Mouse (Mus musculus) cerebellum, postnatal 14 days (tissue): Measurements from ENCODE around the gene Ldlr.
A peak's percentile ranks its signal among the peaks of the same experiment; 100 is the strongest.

Experiments
- DNase-seq, 2 experiments: peaks; one replicate each; pipeline ENCODE4 v3.0.0; 2021; ENCODE audit warnings: mixed read lengths in 2 of 2

Gene Ldlr

DNA sequence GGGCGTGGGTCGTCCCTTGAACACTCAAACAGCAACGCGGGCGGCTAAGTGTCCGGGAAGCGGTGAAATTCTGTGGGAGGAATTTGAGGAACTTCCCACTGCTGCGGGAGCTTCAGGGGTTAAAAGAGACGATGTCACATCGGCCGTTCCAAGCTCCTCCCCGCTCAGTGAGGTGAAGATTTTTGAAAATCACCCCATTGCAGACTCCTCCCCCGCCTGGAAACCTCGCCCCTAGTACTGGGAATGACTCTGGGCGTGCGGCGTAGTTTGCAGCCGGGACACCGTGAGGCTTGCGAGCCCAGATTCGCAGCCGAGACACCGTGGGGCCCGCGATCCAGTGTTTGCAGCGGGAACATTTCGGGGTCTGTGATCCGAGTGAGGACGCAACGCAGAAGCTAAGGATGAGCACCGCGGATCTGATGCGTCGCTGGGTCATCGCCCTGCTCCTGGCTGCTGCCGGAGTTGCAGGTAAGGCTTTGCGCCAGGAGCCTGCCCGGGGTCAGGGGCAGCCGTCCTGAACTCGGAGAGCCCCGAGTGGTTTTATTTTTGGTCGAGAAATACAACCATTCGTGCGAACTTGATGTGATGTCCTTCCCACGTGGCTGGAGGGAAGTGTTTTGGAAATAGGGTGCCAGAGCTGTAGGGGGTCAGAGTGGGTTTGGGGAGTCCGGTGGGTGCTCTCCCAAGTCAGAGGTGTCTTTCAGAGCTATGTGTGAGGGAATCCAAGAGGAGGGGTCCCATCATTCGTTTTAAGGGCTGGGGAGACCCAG, at the start of gene Ldlr:
Gene Ldlr (plus strand): TSS at position 107 of the 770 bp plus-strand sequence.
- peak; percentile 87 to 91 for DNase-seq

DNA sequence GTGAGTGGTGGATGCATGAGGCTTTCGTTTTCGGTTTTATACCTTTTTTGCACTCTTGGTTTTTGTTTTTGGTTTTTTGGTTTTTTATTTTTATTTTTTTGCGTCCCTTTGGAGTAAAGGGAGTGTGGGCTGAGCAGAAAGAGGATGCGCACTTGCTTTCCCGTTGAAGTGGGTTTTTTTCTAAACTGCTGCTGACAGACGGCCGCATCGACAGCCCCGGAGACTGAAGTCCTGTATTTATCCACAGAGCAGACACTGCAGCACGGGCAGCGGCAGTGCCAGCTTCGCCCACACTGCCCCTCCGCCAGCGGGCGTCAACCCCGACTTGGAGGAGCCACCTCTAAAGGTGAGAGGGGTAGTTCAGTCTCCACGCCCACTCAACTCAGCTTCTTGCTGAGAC, 45.6 kb upstream of the Ldlr start:
- DNase-seq: no peak

DNA sequence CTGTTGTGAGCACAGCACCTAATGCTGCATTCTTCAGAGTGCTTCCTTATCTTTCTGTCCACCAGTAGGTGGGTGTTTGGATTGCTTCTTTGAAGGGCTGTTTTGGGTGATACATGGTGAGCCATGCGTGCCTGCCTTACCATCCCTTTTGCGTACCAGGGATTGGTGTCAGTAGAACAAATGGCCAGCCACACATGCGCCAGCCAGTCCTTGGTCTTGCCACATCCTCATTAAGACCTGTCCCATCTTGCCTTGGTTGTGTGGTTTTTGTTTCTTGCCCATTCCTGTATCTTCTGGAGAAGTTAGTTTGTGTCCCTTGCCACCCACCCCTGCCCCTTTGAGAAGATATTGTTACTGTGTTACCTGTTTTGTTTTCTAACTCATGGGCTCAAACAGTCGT, 42.8 kb upstream of the Ldlr start:
- no peak for DNase-seq

DNA sequence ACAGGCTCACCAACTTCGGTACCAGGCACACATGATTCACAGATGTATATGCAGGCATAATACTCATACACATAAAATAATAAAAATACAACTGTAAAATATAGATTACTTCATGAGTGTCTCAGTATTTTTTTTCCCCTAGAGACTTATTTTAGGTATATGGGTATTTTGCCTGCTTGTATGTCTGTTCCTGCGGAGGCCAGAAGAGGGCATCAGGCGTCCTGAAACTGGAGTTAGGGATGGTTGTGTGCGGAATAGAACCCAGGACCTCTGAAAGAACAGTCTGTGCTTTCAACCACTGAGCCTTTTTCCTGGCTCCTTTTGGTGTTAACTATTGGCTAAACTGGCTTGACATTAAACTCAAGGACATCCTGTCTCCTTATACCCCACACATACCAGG, 40.5 kb upstream of the Ldlr start:
- DNase-seq: peak in 1 of 2 experiments; percentile 24

DNA sequence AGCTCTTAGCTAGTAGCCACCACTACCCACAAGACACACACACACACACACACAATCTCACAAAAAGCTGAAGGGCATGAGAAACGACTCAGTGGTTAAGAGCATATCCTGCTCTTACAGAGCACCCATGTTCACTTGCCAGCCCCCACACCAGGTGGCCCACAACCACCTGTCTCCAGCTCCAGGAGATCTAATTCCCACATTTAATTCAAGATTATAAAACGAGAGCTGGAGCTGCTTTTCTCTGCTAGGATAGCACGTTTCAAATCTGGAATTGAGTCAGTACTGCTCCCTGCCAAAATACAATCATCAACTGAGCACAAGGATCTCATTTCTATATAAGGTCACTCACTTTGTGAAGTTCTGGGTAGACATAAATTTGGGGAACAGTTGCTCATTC, 39.4 kb upstream of the Ldlr start:
- DNase-seq: no peak

DNA sequence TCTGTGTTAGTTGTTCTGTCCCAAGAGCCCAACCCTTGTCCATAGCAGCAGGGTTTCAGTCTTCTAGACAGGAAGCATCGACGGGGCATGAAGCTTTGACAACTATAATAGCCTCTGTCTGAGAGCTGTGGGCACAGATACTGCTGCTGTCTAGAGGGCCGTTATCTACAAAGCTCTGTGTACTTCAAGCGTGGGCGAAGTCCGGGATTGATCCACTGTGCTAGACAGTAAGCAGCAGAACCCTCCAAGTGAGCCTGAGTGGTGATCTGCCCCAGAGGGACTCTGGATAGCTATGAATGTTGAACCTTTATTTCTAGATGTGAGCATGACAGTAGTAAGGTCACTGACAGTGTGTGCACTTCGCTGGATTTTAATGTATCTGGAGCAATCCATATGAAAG, 34.7 kb upstream of the Ldlr start:
- DNase-seq: no peak

DNA sequence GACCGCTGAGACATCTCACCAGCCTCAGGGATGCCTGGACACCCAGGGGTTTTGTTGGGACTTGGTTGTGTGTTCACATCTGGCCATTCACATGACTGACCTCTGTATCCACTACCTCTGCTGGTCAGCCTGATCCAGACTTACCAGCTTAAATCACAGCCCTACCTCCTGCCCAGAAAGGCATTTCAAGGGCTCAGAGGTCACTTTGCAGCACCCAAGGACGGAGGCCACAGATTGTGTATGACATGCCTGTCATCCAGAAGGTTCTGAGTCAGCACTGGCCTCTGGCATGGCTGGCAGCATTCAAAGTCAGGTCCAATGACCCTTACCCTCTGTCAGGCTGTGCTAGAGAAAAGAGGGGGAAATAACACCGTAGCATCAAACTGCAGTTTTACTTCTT, 33.3 kb upstream of the Ldlr start:
- no peak for DNase-seq

DNA sequence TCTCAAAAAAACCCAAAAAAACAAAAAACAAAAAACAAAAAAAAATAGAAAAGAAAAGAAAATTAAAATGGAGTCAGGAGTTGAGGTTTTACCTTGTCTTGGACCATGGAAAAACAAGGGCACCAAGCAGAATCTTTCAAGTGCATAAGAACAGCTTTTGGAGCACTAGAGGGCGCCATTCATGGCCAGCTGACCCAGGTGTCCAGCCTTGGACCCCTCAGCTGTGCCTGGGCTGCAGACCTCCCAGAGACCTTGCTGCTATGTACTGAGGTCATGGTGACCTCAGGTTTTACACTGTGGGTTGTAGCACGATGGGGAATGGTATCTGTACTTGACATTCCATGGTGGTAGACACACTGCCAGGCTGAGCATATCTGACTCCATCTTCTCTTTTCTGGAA, 31.4 kb upstream of the Ldlr start:
- peak; percentile 55 to 75 for DNase-seq

DNA sequence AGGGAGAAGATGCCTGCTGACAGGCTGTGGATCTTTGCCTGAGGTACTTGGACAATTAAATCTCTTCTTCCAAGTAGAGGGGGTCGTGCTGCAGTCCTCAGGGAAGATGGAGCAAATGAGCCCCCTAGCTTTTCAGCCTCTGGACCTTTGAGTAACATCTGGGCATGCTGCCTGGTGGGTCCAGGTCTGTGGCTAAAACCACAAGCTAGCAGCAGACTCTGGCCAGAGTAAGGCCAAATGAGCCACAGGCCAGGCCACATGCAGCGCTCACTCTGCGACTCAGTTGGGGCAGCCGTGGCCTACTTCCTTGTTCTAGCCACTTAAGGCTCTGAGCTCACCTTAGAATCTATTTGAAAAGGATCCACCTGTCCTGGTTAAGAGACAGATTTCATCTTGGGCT, 30.8 kb upstream of the Ldlr start:
- DNase-seq: no peak

DNA sequence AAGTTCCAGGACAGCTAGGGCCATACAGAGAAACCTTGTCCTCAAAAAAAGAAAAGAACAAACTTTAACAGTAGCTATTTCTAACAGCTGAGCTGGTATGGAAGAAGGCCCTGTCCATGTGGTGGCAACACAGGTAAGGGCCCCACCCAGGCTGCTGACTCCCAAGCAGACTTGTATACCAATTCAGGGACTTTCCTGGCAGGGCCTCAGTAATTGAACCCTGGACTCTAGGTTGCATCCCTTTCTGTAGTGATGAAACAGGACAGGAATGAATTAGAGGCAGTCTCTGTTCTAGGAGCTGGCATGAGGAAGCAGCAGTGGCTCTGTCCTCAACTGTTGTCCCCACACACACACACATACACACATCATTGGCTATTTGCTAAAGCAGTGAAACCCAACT, 29.2 kb upstream of the Ldlr start:
- DNase-seq: no peak

DNA sequence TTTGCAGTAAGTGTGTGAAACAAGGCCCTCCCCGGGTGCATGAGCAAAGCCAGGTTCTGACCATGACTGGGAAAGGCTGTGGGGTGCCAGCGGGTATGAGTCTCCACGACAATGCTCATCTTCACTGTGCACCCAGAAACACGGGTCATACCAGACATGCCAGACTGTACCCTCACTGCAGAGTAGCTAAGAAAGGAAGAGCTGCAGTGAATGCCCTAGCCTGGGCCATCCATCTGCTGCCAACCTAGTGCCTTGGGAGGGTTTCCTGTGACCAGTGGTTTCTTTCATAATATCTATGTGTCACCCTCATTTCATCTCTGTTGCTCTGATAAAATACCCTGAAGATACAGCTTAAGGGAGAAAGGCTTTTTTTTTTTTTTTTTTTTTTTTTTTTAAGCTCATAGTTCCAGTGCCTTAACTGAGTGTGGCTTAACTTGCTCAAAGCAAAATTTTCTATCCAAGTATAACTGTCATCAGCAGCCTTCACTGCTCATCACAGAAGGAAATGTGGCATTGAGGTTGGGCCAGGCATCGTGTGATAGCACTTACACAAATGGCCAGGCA, 28.0 kb upstream of the Ldlr start:
- DNase-seq: no peak

DNA sequence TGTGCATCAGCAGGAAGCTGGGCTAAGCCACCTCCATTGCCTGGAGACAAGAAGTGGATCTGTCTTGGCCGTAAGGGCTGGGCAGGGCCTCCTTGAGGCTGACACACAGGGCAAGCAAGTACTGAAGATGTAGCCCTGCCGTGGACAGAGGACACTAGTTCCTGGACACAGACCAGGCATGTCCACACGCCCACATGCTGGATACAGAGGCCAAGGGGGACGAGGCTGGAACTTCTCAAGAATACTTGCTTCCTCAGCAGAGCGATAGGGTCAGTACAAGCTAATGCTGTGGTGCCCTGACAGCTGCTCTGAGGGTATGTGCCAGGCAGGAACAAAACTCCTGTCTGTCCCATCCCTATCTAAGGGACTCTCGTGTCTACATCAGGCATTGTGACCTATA, 26.2 kb upstream of the Ldlr start:
- no peak for DNase-seq

DNA sequence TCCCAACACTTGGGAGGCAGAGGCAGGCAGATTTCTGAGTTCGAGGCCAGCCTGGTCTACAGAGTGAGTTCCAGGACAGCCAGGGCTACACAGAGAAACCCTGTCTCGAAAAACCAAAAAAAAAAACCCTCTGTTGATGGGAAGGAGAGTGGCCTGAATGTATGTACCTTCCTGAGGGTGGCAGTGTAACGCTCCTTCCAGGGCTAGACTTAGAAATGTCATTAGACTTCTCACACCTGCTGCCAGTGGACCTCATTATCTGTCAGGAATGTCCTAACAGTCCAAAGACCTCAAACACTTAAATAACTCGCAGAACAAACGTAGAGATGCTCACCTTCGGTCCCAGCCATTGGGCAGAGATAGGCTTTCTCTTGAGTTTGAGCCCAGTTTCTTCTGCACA, 24.0 kb upstream of the Ldlr start:
- DNase-seq: peak; percentile 39 to 46

DNA sequence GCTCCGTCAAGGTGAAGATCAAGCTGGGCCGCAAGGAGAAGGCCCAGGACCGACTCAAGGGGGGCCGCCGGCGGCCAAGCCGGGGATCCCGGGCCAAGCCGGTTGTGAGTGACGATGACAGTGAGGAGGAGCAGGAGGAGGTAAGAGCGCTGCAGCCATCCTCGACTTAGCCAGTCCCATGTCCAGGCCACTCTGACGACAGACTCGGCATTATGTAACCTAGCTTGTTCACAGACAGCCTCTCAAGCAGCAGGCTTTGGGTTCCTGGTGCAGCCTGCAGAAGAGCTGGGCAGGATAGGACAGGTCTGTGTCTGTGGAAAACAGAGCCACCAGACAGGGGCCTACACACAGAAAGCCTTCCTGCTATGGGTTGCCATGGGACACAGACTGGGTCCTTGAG, 22.2 kb upstream of the Ldlr start:
- no peak for DNase-seq

DNA sequence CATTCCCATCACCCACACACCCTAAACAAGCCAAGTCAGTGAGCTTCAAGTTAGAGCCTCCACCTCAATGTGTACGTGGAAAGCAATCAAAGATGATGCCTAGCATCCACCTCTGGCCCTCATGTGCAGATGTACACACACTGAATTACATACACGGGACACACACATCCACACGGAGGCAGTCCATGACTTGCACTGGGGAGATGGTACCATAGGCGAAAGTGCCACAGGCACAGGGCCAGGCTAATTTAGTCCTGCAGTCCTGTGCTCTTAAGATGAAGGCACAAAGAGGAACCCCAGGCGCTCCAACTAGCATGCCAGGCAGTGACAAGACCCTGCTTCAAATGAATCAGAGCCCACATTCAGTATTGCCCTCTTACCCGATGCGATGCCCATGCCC, 19.8 kb upstream of the Ldlr start:
- no peak for DNase-seq

DNA sequence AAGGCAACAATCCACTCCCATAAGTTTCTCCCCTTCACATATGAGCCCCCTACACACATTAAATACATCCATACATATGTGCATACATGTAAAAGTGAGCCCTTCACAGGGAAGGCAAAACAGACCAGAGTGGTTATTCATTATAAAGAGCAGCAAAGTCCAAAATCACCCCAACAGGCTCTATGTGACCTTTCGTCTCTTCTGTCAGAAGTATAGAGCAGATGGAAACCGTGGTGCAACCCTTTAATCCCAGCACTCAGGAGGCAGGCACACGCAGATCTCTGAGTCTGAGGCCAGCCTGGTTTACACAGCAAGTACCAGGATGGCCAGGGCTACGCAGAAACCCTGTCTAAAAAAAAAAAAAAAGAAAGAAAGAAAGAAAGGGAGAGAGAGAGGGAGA, 17.2 kb upstream of the Ldlr start:
- no peak for DNase-seq

DNA sequence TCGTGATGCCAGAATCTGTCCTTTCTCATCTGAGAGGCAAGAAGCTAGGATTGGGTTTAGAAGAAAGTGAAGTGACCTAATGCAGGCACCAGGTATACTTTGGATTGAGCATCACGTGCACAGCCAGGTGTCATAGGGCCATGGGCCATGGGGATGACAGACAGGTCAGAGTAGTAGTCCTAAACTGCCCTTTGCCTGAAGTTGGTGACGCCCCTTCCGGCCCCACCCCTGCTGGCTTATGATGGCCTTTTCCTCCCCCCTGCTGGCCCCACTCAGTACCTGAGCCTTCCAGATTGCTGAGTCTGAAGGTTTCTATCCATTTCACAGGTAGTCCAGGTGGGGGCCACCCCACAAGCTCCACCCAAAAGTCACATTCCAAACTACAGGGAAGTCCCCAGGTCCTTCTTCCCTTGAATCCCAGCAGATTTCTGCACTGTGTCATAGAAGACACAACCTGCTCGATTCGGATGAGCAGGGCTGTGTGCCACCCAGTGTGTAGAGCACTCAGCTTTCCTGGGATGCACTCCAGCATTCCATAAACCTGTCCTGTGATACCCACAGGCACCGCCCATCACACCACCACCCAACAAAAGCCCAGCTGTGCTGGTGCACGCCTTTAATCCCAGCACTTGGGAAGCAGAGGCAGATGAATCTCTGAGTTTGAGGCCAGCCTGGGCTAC, 16.6 kb upstream of the Ldlr start:
- no peak for DNase-seq

DNA sequence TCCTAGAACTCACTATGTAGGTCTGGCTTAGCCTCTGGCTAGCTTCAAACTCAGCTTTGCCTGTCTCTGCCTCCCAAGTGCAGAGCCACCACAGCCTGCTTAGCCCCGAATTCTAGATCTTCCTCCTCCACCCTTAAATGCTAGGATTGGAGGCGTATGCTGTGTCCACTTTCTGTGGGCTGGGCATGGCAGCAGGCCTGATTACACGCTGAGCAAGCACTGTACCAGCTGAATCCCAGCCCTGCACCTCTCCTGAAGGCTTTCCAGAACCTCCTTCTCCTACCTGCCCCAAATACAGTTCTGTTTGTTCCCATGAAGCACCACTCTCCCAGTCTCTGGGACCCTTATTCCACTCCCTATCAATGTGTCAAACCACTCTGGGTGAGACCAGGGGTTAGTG, 13.9 kb upstream of the Ldlr start:
- DNase-seq: no peak

DNA sequence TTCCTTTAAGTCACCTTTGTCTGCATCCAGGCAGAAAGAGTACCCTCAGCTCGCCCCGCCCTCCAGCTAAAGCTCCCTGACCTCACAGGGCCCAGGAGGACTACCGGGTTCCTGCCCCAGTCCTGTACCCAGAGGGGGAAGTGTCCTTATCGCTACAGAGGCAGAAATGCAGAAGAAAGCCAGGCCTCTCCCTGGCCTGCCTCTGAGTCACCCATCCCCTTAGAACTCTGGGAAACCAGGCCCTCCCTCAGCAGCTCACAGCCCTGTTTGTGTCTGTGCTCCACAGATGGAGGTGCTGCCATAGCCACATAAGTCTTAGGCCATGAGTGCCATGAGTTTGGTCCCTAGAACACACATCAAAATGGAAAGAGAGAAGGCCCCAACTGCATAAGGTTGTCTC, 8.0 kb upstream of the Ldlr start:
- DNase-seq: no peak

DNA sequence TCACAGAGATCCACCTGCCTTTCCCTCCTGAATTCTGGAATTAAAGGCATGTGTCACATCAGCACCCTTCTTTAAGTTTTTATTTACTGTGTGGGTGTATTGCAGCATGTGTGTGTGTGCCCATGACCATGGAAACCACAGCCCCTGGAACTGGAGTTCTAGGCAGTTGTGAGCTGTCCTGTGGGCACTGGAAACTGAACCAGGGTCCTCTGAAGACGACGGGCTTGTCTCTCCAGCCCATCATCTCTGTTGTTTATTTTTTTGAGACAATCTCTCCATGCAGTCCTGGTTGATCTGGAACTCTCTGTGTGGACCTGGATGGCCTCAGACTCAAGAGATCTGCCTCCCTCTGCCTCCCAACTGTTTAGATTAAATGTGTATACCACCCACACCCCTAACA, 6.3 kb upstream of the Ldlr start:
- DNase-seq: no peak

DNA sequence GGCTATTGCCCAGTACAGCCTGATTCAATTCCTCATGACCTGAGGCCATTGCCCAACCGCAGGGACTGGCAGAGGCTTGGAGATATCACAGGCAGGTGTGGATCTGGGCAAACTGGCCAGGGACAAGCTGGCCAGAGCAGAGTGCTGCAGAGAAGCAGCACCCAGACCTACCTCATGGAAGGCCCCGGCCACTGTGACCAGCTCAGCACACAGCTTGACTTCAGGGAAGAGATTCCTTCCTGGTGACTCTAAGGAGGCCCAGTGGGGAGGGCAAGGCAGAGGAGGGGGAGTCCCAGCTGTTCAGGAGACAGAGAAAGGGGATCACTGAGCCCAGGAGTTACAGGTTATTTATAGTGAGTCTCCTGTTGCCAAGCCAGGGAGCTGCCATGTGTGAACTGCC, 2.2 kb upstream of the Ldlr start:
- no peak for DNase-seq

DNA sequence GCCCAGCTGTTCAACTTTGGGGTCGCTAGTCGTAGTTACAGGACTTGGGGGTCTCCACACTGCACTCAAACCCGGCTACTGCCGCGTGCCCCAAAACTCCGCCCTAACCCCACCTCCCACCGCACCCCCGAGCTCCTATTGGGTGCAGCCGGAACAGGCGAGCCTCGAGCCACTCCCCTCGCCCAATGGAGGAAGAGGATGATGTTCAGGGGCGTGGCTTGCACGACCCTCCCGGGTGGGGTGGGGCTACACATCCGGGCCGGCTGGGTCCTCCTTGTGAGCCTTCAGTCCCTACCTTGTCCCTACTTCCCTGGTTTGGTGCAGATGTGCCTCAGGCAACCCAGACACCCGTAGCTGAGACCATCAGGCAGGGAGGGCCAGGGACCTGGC, 859 bp downstream of the Ldlr start:
- peak; percentile 92 to 93 for DNase-seq

DNA sequence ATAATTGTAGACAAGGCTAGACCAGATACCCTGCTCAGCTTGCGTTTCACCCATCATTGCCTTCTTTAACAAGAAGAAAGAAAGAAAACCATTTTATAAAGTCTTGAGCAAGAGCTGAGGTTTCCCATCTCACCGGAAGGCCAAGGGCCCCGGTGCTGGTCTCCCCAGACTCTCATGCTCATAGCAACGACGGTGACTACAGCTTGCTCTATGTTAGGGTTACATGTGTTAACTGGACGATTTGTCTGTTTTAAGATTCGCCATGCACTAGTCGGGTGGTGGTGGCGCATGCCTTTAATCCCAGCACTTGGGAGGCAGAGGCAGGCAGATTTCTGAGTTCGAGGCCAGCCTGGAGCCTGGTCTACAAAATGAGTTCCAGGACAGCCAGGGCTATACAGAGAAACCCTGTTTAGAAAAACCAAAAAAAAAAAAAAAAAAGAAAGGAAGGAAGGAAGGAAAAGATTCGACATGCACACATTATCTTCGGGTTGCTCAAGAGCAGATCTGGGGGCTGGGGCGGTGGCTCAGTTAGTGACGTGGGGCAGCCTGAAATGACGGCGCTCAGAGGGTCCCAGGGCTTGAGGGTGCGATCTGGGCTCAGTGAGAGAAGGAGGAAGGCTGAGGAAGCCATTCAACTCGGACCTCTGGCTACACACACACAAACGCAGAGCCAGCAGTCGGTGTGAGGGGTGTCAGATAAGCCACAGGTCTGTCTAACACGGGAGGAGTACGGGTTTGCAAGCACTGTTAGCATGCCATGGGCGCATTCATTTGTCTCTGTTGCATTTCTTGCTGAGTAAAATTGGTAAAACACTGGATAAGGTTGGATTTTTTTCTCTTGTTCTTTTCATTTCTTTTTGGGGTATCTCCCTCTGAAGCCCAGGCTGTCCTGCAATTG, 2.2 kb downstream of the Ldlr start:
- no peak for DNase-seq
